Mouse (Mus musculus) E14TG2a.4 (cell line): ENCODE data around the gene Mrgprh.
A peak's percentile ranks its signal among the peaks of the same experiment; 100 is the strongest.

ENCODE experiments used
- H3K27me3 ChIP-seq: 2 replicates; pipeline ENCODE4 v1.6.1; 2014; ENCODE audit warnings: low read length, control low read depth; ENCODE audit not compliant: insufficient read depth
- H3K36me3 ChIP-seq: 2 replicates; pipeline ENCODE4 v1.6.1; 2014; ENCODE audit warnings: low read length, control low read depth; ENCODE audit not compliant: insufficient read depth
- H3K4me1 ChIP-seq: replicated peaks from 2 replicates; pipeline ENCODE4 v1.6.1; 2014; ENCODE audit warnings: low read depth, low read length, control low read depth
- H3K4me3 ChIP-seq: replicated peaks from 2 replicates; pipeline ENCODE4 v1.5.1; 2014; ENCODE audit warnings: mild to moderate bottlenecking, low read length
- H3K9me3 ChIP-seq: 2 replicates; pipeline ENCODE4 v1.6.1; 2014; ENCODE audit warnings: low read length, control low read depth
- CTCF ChIP-seq: conservative IDR thresholded peaks from 2 replicates; pipeline ENCODE4 v1.5.1; 2014; ENCODE audit warnings: low read length
- NANOG ChIP-seq: IDR thresholded peaks from 2 replicates; pipeline ENCODE4 v1.6.1; 2014; ENCODE audit warnings: borderline replicate concordance, low read length, mixed read lengths
- POU5F1 ChIP-seq: IDR thresholded peaks from 2 replicates; pipeline ENCODE4 v1.6.1; 2014; ENCODE audit warnings: low read length, borderline replicate concordance

Mrgprh gene

DNA sequence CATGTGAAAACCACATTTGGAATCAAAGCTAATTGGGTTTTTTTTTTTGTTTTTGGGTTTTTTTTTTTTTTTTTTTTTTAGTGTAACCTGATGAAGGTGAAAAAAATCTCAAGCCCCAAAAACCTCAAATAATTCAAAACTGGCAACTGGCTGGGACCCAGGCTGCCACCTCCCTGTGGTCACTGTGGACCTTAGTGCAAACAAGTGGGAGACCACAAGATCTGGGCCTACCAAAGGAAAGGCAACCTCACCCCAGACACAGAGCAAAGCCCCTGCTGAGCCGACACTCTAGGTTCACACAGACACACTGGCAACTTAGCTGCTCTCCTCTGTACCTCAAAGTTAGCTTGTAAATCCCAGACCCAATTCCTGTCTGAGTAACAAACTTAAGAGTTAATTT lies 28.5 kb downstream of the Mrgprh start:
- TF ChIP-seq NANOG (no peak), CTCF (no peak), POU5F1 (no peak)
- Histone ChIP-seq H3K4me3 (no peak overlapping the region), H3K4me1 (peaks cover 31% of the 10 kb centered on the region), H3K9me3 (no peaks in the 10 kb centered on the region), H3K36me3 (peaks cover 77% of the 10 kb centered on the region), H3K27me3 (no peaks in the 10 kb centered on the region)

DNA sequence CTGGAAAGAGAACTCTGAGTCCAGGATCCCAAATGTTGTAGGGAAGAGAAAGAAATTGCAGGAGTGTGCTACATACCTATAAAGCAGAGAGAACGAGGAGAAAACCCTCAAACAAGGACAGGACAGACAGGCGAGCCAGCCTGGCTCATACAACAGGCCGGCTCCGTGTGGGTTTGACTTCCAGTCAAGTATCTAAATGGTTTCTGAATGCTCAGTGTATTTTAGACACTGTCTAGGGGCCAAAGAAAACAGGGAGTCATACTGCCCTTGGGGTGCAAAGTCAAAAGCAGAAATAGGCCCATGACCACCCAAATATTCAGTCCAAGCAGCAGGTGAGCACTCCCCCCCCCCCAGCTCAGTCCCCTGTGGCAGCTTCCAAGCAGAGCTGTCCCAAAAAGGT lies 30.0 kb downstream of the Mrgprh start:
- H3K27me3 ChIP-seq = no peaks in the 10 kb centered on the region
- peaks cover 44% of the 10 kb centered on the region for H3K4me1 ChIP-seq
- H3K4me3 ChIP-seq = no peak overlapping the region
- peaks cover 66% of the 10 kb centered on the region for H3K36me3 ChIP-seq
- H3K9me3 ChIP-seq = no peaks in the 10 kb centered on the region
- TF ChIP-seq CTCF (no peak), NANOG (no peak)

DNA sequence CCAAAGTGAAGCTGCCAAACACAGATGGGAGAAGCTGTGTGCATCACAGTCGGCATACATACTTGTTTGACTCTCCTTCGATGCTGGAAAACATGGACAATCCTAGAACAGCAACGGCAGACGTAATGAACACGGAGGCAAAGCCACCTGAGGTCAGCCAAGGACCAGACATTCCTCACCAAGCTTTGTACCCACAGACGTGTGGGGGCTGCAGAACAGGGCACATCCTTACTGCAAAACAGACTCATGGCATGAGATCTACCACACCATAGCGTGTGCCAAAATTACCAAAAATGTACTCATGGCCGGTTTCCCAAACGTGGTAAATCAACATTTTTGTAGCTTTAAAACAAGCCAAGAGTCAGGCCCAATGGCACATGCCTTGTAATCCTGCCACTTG lies 30.6 kb downstream of the Mrgprh start:
- Histone ChIP-seq H3K9me3 (no peaks in the 10 kb centered on the region), H3K4me1 (peaks cover 44% of the 10 kb centered on the region), H3K27me3 (no peaks in the 10 kb centered on the region), H3K36me3 (peaks cover 66% of the 10 kb centered on the region), H3K4me3 (no peak overlapping the region)
- TF ChIP-seq CTCF (no peak), NANOG (no peak), POU5F1 (no peak)

DNA sequence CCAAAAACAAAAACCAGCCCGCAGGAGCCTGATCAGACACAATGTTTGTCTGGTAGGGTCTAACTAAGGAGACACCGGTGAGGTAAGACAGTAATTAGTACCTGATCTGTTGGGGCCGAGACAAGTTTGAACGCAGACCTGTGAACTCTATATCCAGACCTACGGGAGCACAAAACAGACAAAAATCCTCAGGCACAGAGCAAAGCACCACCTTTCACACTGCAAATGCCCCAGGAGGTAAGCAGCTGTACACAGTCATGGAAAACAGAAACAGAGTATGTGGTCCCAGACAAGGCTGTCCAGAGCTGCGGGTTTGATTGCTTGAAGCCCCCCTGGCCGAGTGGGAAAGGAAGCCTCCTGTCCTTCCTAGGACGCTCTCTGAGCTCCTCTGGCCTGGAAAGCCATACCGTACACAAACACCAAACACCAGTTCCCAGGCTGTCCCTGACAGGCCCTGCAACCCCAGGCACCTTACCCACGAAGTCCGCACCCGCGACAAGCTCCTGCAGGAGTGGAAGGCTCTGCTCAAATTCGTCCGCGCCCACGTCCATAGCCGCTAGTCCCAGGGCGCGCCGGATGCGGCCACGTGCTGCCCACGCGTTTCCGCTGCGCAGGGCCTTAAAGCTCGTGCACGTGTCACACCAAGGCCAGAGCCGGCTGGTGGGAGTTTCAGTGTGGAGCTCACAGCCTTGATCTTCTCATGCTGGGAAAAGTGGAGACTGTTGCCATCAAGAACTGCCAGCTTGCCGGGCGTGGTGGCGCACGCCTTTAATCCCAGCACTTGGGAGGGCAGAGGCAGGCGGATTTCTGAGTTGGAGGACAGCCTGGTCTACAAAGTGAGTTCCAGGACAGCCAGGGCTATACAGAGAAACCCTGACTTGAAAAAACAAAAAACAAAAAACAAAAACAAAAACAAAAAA lies 33.8 kb downstream of the Mrgprh start, which contains the start of gene Pnldc1:
Pnldc1 (minus strand) TSS at position 870 of the 920 bp plus-strand sequence.
- H3K9me3 ChIP-seq = no peaks in the 10 kb centered on the region
- TF ChIP-seq POU5F1 (no peak), NANOG (no peak), CTCF (no peak)
- peak within 1 kb of the TSS; percentile 85 for H3K4me3 ChIP-seq
- H3K4me1 ChIP-seq = peaks cover 49% of the 10 kb centered on the region
- peaks cover 70% of the 10 kb centered on the region for H3K36me3 ChIP-seq
- H3K27me3 ChIP-seq = no peaks in the 10 kb centered on the region

DNA sequence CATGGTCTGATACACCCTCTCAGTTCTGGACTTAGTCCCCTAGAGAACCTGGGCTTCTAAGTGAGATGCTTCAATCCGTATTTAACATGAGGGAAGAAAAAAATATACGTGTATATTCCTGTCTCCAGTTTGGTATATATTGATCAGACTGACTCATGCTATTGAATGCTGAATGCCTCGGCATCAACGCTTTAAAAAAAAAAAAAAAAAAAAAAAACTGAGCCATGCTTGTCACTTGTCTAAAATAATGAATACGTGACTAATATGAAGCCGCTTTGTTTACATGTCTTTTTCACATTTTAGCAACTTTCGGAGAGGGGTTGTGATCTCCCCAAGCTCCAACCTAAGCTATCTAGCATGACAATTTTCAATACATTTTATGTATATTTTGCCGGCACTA lies 34.6 kb downstream of the Mrgprh start:
- Histone ChIP-seq H3K4me3 (peak overlapping the region; percentile 85), H3K9me3 (no peaks in the 10 kb centered on the region), H3K27me3 (no peaks in the 10 kb centered on the region), H3K36me3 (peaks cover 69% of the 10 kb centered on the region), H3K4me1 (peaks cover 51% of the 10 kb centered on the region)
- TF ChIP-seq NANOG (no peak), CTCF (no peak), POU5F1 (no peak)

DNA sequence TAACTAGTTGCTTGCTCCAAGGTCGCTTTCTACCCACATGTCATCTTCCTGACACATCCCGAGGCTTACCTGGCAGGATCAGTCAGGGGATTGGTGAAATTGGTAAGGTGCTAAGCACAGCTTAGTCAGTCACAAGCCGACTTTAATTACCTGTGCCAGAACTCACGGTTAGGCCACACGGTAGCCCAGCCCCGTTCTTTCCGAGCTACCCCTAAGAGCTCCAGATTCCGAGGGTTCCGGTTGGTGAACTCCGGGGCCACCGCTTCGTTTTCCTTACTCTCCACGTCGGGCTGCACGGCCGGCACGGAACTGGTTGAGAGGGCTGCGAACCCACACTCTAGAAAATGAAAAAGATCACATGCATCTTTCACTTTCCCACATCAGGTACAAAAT lies 39.6 kb downstream of the Mrgprh start, which contains the start of gene Tcp1:
Tcp1 (plus strand) TSS at position 214 of the 393 bp plus-strand sequence.
- H3K27me3 ChIP-seq = no peaks in the 10 kb centered on the region
- peaks cover 58% of the 10 kb centered on the region for H3K4me1 ChIP-seq
- TF ChIP-seq CTCF = no peak
- TF ChIP-seq POU5F1 = no peak
- TF ChIP-seq NANOG = no peak
- H3K4me3 ChIP-seq = peak within 1 kb of the TSS; percentile 98
- H3K9me3 ChIP-seq = no peaks in the 10 kb centered on the region
- H3K36me3 ChIP-seq = peaks cover 74% of the 10 kb centered on the region

DNA sequence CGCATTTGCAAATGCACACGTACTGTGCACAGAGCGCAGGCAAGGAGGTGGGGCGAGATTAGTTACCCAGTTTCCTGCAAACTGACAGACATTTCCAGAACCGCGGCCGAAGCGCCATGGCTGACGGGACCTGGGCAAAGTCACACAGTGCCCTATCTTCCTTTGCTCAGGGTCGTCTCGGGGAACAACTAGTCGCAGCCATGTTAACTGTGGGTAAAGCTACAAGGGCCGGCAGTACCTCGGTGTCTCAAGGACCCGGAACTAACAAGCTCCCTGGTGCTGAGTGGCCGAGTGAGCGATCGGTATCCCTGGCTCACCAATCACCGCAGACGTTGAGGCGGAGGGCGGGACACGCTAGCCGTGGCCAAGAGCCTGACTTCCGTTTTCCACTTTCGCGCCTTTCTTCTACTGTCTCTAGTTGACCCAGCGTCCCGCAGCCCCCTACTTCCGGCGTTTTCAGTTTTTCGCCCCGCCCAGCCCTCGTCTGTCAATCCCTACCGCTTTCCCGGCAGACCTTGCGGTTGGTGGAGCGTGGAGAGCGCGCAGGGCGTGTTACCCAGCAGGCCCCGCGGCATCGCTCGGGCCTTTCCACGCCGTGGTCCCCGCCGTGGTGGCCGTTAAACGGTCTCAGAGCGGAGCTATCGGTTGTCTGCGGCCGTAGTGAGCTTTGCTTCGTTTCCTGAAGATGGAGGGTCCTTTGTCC lies 40.2 kb downstream of the Mrgprh start, which contains the start of gene Mrpl18:
Mrpl18 (minus strand) TSS at position 465 of the 703 bp plus-strand sequence.
- Histone ChIP-seq H3K27me3 (no peaks in the 10 kb centered on the region), H3K4me1 (peaks cover 53% of the 10 kb centered on the region), H3K9me3 (no peaks in the 10 kb centered on the region), H3K36me3 (peaks cover 74% of the 10 kb centered on the region), H3K4me3 (peak within 1 kb of the TSS; percentile 98)
- TF ChIP-seq POU5F1 (no peak), NANOG (no peak), CTCF (no peak)

DNA sequence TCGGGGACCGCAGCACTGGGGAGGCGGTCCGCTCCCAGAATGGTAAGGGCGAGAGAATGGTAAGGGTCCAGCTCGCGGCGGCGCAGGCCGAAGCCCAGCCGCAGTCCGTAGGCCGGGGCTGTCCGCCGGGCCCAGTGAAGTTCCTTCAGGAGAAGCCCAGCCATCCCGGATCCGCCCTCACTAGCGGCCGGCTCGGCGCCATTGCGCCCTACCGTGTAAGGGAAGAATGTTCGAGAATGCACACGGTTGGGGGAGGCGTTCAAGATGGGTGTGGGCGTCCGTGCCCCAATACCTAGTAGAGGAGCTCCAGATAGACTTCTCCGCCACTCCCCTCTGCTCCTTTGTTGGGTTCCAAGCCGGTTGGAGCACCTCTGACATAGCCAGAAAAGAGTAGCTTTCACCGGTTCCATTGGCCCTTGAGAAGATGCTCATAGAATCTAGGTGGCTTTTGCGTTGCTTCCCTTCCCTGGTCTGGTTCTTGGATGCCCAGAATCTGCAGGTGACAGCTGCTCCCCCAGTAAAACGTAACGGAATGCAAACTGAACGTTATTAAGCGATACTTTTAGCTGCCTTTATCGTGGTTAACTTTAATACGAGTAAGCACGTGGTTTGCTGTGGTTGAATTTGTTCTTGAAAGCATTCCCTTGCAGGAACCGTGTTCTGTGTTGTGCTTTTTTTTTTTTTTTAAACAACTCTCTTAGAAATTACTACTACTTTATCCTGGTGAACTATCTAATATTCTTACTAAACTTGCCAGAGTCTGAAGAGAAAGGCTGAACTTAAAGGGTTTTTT lies 41.0 kb downstream of the Mrgprh start:
- peak overlapping the region; percentile 98 for H3K4me3 ChIP-seq
- TF ChIP-seq CTCF = no peak
- no peak for TF ChIP-seq POU5F1
- no peak for TF ChIP-seq NANOG
- no peaks in the 10 kb centered on the region for H3K27me3 ChIP-seq
- no peaks in the 10 kb centered on the region for H3K9me3 ChIP-seq
- H3K4me1 ChIP-seq = peaks cover 53% of the 10 kb centered on the region
- H3K36me3 ChIP-seq = peaks cover 74% of the 10 kb centered on the region
